In the genomic region with DNA sequence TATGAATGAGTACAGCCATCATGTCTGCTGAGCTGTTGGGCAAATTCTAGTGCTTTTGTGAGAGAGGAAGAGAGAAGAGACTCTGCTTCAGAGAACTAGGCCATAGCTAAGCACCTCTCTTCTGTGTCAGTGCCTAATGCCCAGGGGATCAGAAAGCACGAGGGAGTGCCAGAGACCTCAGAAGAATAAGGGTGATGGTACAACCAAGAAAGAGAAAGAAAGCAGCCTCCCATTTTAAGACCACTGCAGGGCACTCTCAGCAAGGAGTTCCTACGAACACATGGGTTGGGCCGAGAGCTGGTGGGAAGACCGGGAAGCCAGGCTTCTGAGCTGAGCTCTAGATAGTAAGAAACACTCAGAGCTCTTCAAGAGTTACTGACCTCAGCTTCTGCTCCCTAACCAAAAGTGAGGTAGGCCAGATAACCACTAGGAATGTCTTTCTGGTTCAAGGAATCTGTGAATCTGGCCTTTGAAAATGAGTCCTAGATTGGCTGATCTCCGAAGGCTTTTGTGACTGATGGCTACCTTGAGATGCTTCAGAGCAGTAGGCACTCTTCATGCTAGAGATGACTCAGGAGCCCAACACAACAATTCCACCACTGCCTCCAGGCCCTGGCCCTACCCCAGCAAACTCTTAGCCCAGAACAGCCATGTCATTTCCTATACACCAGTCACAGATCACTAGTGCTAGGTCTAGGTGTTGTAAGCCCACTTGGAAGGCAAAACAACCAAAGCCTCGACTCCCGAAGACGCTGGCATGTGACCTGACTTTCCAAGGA, we compare ENCODE assay signal across 16 mouse cellular contexts.
DNase-seq lines count a peak whose midpoint lies in the region; ATAC-seq and TF ChIP-seq lines count a peak whose summit lies in the region.
"Had no signal": no experiment of that assay in that cellular context is flagged by ENCODE, and none has a peak within 500 bp of the region (broad histone marks: within the 10 kb centered on the region; RNA-seq: fewer than 3 reads in every experiment).

No protein-coding gene starts in this region.

- no peak for TF ChIP-seq CTCF in kidney, postnatal 0 days (IDR thresholded peaks at IDR 0.05; ENCODE audit: low read depth)

- peaks cover 21% of the 10 kb centered on the region for H3K27me3 ChIP-seq in heart, embryonic 10.5 days (ENCODE audit: insufficient read depth, poor library complexity, severe bottlenecking)
- peaks cover 22% of the 10 kb centered on the region; the same call in 1 of the 2 replicates for H3K27me3 ChIP-seq in heart, embryonic 12.5 days (replicated peaks)
- no peaks in the 10 kb centered on the region for H3K27me3 ChIP-seq in kidney, postnatal 0 days (ENCODE audit: insufficient read depth, low read length)
- peaks cover 3% of the 10 kb centered on the region; the same call in 1 of the 2 replicates for H3K27me3 ChIP-seq in hindbrain, embryonic 11.5 days (ENCODE audit: control insufficient read depth, insufficient read depth, low read length)

- no peak overlapping the region for H3K4me3 ChIP-seq in heart, embryonic 10.5 days
- no peak overlapping the region for H3K4me3 ChIP-seq in heart, embryonic 12.5 days
- H3K4me3 ChIP-seq in kidney, postnatal 0 days (replicated peaks; ENCODE audit: low read depth, low read length): no peak overlapping the region
- H3K4me3 ChIP-seq in brown adipose tissue, adult 24 weeks (ENCODE audit: insufficient read depth, low read depth, low read length): no peak overlapping the region
- no peak overlapping the region for H3K4me3 ChIP-seq in hindbrain, embryonic 11.5 days (ENCODE audit: low read depth, low read length)
- H3K4me3 ChIP-seq: erythroblast, embryonic 14.5 days; forebrain, embryonic 15.5 days; midbrain, embryonic 10.5 days; neural tube, embryonic 13.5 days had no signal

- peaks cover 40% of the 10 kb centered on the region for H3K4me1 ChIP-seq in heart, embryonic 10.5 days
- H3K4me1 ChIP-seq in heart, embryonic 12.5 days (replicated peaks): peaks cover 12% of the 10 kb centered on the region
- H3K4me1 ChIP-seq in kidney, postnatal 0 days (replicated peaks; ENCODE audit: insufficient read depth, low read length): peaks cover 14% of the 10 kb centered on the region; the same call in 1 of the 2 replicates
- peaks cover 13% of the 10 kb centered on the region for H3K4me1 ChIP-seq in brown adipose tissue, adult 24 weeks (ENCODE audit: control insufficient read depth, insufficient read depth, insufficient read length, low read length)
- peaks cover 9% of the 10 kb centered on the region for H3K4me1 ChIP-seq in hindbrain, embryonic 11.5 days (replicated peaks; ENCODE audit: control insufficient read depth, insufficient read depth, low read length)

- WGBS in heart, embryonic 10.5 days: 83% methylated on average over 8 of the region's 8 CpGs
- WGBS in heart, embryonic 12.5 days: 77% methylated on average over 8 of the region's 8 CpGs
- 82% methylated on average over 8 of the region's 8 CpGs for WGBS in kidney, postnatal 0 days
- 88% methylated on average over 8 of the region's 8 CpGs for WGBS in hindbrain, embryonic 11.5 days

- no peak overlapping the region for H3K9ac ChIP-seq in heart, embryonic 12.5 days
- no peak overlapping the region for H3K9ac ChIP-seq in kidney, postnatal 0 days (ENCODE audit: low read depth, low read length)
- no peak overlapping the region for H3K9ac ChIP-seq in hindbrain, embryonic 11.5 days (ENCODE audit: low read depth, low read length)
- H3K9ac ChIP-seq: forebrain, embryonic 15.5 days; neural tube, embryonic 13.5 days had no signal

- ATAC-seq in heart, embryonic 12.5 days (ENCODE audit: insufficient number of reproducible peaks, low FRiP score): no peak
- ATAC-seq in kidney, postnatal 0 days (replicated peaks; ENCODE audit: low FRiP score, low read depth): no peak
- ATAC-seq in hindbrain, embryonic 11.5 days (ENCODE audit: low FRiP score): no peak
- no peak for ATAC-seq in activated CD4-positive, CD25-positive, alpha-beta regulatory T cell, adult 4 months
- ATAC-seq: forebrain, embryonic 15.5 days had no signal

- no peaks in the 10 kb centered on the region for H3K36me3 ChIP-seq in heart, embryonic 10.5 days
- no peaks in the 10 kb centered on the region for H3K36me3 ChIP-seq in heart, embryonic 12.5 days
- no peaks in the 10 kb centered on the region for H3K36me3 ChIP-seq in kidney, postnatal 0 days (ENCODE audit: insufficient read depth, low read length)
- H3K36me3 ChIP-seq in hindbrain, embryonic 11.5 days (ENCODE audit: control insufficient read depth, insufficient read depth, low read length): no peaks in the 10 kb centered on the region
- H3K36me3 ChIP-seq: forebrain, embryonic 15.5 days; midbrain, embryonic 10.5 days; neural tube, embryonic 13.5 days had no signal

- no peaks in the 10 kb centered on the region for H3K9me3 ChIP-seq in heart, embryonic 10.5 days
- no peaks in the 10 kb centered on the region for H3K9me3 ChIP-seq in heart, embryonic 12.5 days (replicated peaks)
- no peaks in the 10 kb centered on the region for H3K9me3 ChIP-seq in kidney, postnatal 0 days (replicated peaks; ENCODE audit: low read length)
- H3K9me3 ChIP-seq in hindbrain, embryonic 11.5 days (ENCODE audit: control insufficient read depth, low read length): no peaks in the 10 kb centered on the region
- H3K9me3 ChIP-seq: forebrain, embryonic 15.5 days; midbrain, embryonic 10.5 days; neural tube, embryonic 13.5 days had no signal

- peak; percentile 58 for DNase-seq in heart, embryonic 10.5 days (ENCODE audit: low spot score)
- DNase-seq in kidney, postnatal 0 days (ENCODE audit: low spot score): no peak
- DNase-seq in kidney, adult 8-10 months: no peak
- DNase-seq in 416B (ENCODE audit: low read depth): peak; percentile 23
- no peak for DNase-seq in hindbrain, embryonic 11.5 days (ENCODE audit: low spot score)
- DNase-seq: cerebellum, adult 2 months; kidney, postnatal 14 days; right cerebral cortex, postnatal 14 days; thymus, postnatal 25 days had no signal

- H3K4me2 ChIP-seq in heart, embryonic 12.5 days: no peak overlapping the region
- no peak overlapping the region for H3K4me2 ChIP-seq in kidney, postnatal 0 days (ENCODE audit: low read length)
- H3K4me2 ChIP-seq in hindbrain, embryonic 11.5 days (replicated peaks; ENCODE audit: low read depth, low read length): no peak overlapping the region
- H3K4me2 ChIP-seq: forebrain, embryonic 15.5 days; neural tube, embryonic 13.5 days had no signal

- no peak overlapping the region for H3K27ac ChIP-seq in heart, embryonic 10.5 days
- H3K27ac ChIP-seq in heart, embryonic 12.5 days (ENCODE audit: poor library complexity, severe bottlenecking): no peak overlapping the region
- H3K27ac ChIP-seq in kidney, postnatal 0 days: peak overlapping the region; percentile 20; the same call in 1 of the 2 replicates
- peak overlapping the region; percentile 46 for H3K27ac ChIP-seq in brown adipose tissue, adult 24 weeks (replicated peaks; ENCODE audit: low read depth, low read length)
- H3K27ac ChIP-seq in hindbrain, embryonic 11.5 days (ENCODE audit: low read depth, low read length): no peak overlapping the region
- H3K27ac ChIP-seq: forebrain, embryonic 15.5 days; midbrain, embryonic 10.5 days; neural tube, embryonic 13.5 days had no signal

Comparison
In these comparisons a context has a peak if more than half of its experiments do, and no peak if none do; other contexts are left out.
1. DNase-seq: peak in heart, embryonic 10.5 days (single experiment) and 416B (single experiment); none in kidney, postnatal 0 days (single experiment), kidney, adult 8-10 months (0 of 2) and hindbrain, embryonic 11.5 days (single experiment).
2. H3K27ac ChIP-seq: peak in kidney, postnatal 0 days (single experiment) and brown adipose tissue, adult 24 weeks (single experiment); none in heart, embryonic 10.5 days (single experiment), heart, embryonic 12.5 days (single experiment) and hindbrain, embryonic 11.5 days (single experiment).